Mouse (Mus musculus): ENCODE data around the gene Arid1a.

DNA sequence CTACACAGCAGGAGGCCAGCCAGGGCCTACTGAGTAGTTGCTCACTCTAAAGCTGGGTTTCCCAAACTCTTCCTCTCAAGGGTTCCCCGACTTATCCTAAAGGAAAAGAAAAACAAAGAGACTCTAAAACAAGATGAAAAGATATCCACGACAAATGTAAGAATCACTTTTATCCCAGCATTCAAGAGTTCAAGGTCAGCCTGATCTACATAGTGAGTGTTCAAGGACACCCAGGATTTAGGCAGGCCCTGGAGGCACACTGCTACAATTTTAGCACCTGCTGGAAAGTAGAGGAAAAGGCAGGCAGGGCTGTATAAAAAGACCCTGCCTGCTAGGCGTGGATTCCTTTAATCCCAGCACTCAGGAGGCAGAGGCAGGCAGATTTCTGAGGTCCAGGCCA, 12.6 kb upstream of the Arid1a start:
- TF ChIP-seq CTCF (IDR thresholded peaks at IDR 0.05; ENCODE audit: low read depth): no peak
- no peak for TF ChIP-seq EP300 (IDR thresholded peaks at IDR 0.05; ENCODE audit: low read depth)

Measured in liver, postnatal 0 days (tissue).